Mouse (Mus musculus) lung, adult 2 months (tissue): Measurements from ENCODE around the gene Selenop. TPM values are rescaled to one million over a fixed set of nuclear protein-coding genes. Genes with fewer than 3 reads are reported as not detected.
"Not testable (repeated sequence)": the region's sequence is repeated elsewhere in the genome, so short reads cannot be mapped to it uniquely, and the experiment has no call there.

Experiments used
- DNase-seq: peaks from one replicate; pipeline ENCODE4 v3.0.0; 2022
- H3K4me1 ChIP-seq: fragments of 200-500 bp; 2 replicates; pipeline ENCODE4 v1.6.1; 2011; ENCODE audit warnings: low read length; ENCODE audit not compliant: control insufficient read depth, insufficient read depth
- H3K4me3 ChIP-seq: fragments of 200-500 bp; replicated peaks from 2 replicates; pipeline ENCODE3; 2011; ENCODE audit warnings: low read depth, mild to moderate bottlenecking, control low read depth, low read length; ENCODE audit errors: extremely low read depth
- CTCF ChIP-seq: fragments of 200-500 bp; IDR thresholded peaks from 2 replicates; pipeline ENCODE4 v1.5.1; 2011; ENCODE audit warnings: mild to moderate bottlenecking, low read length, control low read depth; ENCODE audit not compliant: insufficient read depth
- POLR2A ChIP-seq: fragments of 200-500 bp; IDR thresholded peaks from 2 replicates; pipeline ENCODE4 v1.6.1; 2011; ENCODE audit warnings: low read depth, mild to moderate bottlenecking, control low read depth, low read length, borderline replicate concordance; ENCODE audit errors: extremely low read depth
- WGBS: fragments of 180-500 bp; shearing (Covaris S2); methylation state at CpG from one replicate; pipeline ENCODE4 v1.1.7; 2018; 5-methylcytosine and 5-hydroxymethylcytosine counted together
- polyA plus RNA-seq: library from polyadenylated mRNA; depleted of rRNA; stranded (reverse); fragments of >200 nt; gene quantifications from 2 replicates; pipeline ENCODE4 v1.2.3, GENCODE M21; 2012; rRNA removed

Selenop gene
- polyA plus RNA-seq: 308 and 329 TPM in 2 replicates

GRCm38 (mm10) chr15:3268247-3268646, at the start of gene Selenop:
Gene Selenop, plus strand, starts transcription at chr15:3268547.
- no peak within 1 kb of the TSS for H3K4me3 ChIP-seq
- peaks cover 6% of the 10 kb centered on the region for H3K4me1 ChIP-seq
- DNase-seq: no peak
- TF ChIP-seq CTCF (no peak), POLR2A (no peak)
- 93% methylated on average over 6 of the region's 6 CpGs for WGBS

GRCm38 (mm10) chr15:3218668-3219067, 49.7 kb upstream of the Selenop start:
- H3K4me3 ChIP-seq, DNase-seq, H3K4me1 ChIP-seq: not testable (repeated sequence)
- 87% methylated on average over 4 of the region's 4 CpGs for WGBS

GRCm38 (mm10) chr15:3222803-3223437, 45.4 kb upstream of the Selenop start:
- peaks cover 15% of the 10 kb centered on the region for H3K4me1 ChIP-seq
- H3K4me3 ChIP-seq: no peak overlapping the region
- TF ChIP-seq CTCF (no peak), POLR2A (no peak)
- 91% methylated on average over 5 of the region's 5 CpGs for WGBS
- no peak for DNase-seq

GRCm38 (mm10) chr15:3226573-3226972, 41.8 kb upstream of the Selenop start:
- WGBS: 63% methylated on average over 3 of the region's 3 CpGs
- TF ChIP-seq POLR2A (no peak), CTCF (no peak)
- Histone ChIP-seq H3K4me1 (peaks cover 23% of the 10 kb centered on the region), H3K4me3 (no peak overlapping the region)
- no peak for DNase-seq

- peaks cover 28% of the 10 kb centered on the region for H3K4me1 ChIP-seq
- TF ChIP-seq POLR2A: no peak
- no peak for TF ChIP-seq CTCF
- H3K4me3 ChIP-seq: no peak overlapping the region
- WGBS: 20% methylated on average over 2 of the region's 2 CpGs
- no peak for DNase-seq
These were observed 40.2 kb upstream of the Selenop start for GRCm38 (mm10) chr15:3228185-3228584.

- no peak for DNase-seq
- TF ChIP-seq POLR2A: no peak
- TF ChIP-seq CTCF: no peak
- H3K4me3 ChIP-seq: no peak overlapping the region
- WGBS: 90% methylated on average over 6 of the region's 6 CpGs
- peaks cover 28% of the 10 kb centered on the region for H3K4me1 ChIP-seq
These were observed 39.4 kb upstream of the Selenop start for GRCm38 (mm10) chr15:3228990-3229389.

GRCm38 (mm10) chr15:3231004-3231403, 37.3 kb upstream of the Selenop start:
- peaks cover 28% of the 10 kb centered on the region for H3K4me1 ChIP-seq
- H3K4me3 ChIP-seq: no peak overlapping the region
- no peak for DNase-seq
- whole genome bisulfite sequencing: 76% methylated on average over 4 of the region's 4 CpGs
- no peak for TF ChIP-seq CTCF
- no peak for TF ChIP-seq POLR2A

GRCm38 (mm10) chr15:3232168-3232835, 36.0 kb upstream of the Selenop start:
- WGBS: 43% methylated on average over 9 of the region's 9 CpGs
- peaks cover 20% of the 10 kb centered on the region for H3K4me1 ChIP-seq
- no peak for TF ChIP-seq POLR2A
- TF ChIP-seq CTCF: no peak
- H3K4me3 ChIP-seq: no peak overlapping the region
- DNase-seq: no peak

GRCm38 (mm10) chr15:3233837-3234551, 34.4 kb upstream of the Selenop start:
- 76% methylated on average over 3 of the region's 3 CpGs for WGBS
- TF ChIP-seq CTCF (no peak), POLR2A (no peak)
- Histone ChIP-seq H3K4me3 (no peak overlapping the region), H3K4me1 (peaks cover 7% of the 10 kb centered on the region; the same call in 1 of the 2 replicates)
- no peak for DNase-seq
